Mouse (Mus musculus) kidney, adult 2 months (tissue): ENCODE data around the gene Nhsl1.

ENCODE experiments used
- CTCF ChIP-seq: fragments of 200-500 bp; conservative IDR thresholded peaks from 2 replicates; pipeline ENCODE4 v1.5.1; 2011; ENCODE audit warnings: low read depth, mild to moderate bottlenecking, control low read depth, low read length, moderate library complexity, mixed read lengths; ENCODE audit not compliant: insufficient read depth, insufficient read length
- POLR2A ChIP-seq: fragments of 200-500 bp; IDR thresholded peaks from one replicate; pipeline ENCODE4 v1.6.1; 2011; ENCODE audit warnings: low read depth, low read length, control low read depth

DNA sequence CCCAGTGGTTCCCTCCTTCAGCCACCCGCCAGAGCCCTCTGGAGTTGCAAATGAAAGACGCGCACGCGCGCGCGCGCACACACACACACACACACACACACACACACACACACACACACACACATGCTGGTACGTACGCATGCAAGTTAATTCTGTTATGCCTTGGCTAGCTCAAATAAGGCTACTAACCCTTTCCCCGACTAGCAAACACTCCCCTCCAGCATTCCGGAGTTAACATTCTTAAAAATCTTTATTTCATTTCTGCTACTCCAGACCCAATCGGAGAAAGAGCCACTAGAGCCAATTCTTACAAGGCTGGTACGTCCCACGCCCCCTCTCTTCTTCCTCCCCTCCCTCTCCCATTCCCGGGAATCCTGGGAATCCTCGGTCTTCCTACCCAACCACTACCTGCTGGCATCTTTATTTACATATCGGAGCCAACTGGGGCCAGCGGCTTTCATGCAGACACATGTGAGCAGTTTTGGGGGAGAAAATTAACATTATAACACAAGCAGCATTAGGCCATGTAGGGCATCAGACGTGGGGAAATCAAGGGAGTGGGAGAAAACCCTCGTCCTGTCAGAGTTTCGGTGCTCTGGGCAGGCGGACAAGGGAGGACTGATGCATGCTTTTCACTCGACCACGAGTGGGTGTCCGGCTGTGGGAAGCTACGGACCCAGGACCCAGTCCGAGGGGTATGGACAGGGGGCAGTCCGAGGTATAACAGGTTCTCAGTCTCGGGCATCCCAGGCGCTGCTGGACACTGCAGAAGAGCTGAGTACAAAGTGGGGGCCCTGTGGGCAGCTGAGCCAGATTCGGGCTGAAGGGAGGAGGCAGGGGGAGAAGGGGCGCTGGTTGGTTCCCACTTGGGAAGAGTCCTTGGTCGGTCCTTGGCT, 230.8 kb downstream of the Nhsl1 start:
- TF ChIP-seq CTCF (no peak), POLR2A (no peak)
